Mouse (Mus musculus) C2C12 (cell line): Measurements from ENCODE around the gene Pgp. TPM values are rescaled to one million over a fixed set of nuclear protein-coding genes. Genes with fewer than 3 reads are reported as not detected.

Source experiments
- H3K27me3 ChIP-seq: one replicate; pipeline ENCODE4 v1.6.1; 2011; ENCODE audit not compliant: control insufficient read depth, insufficient read depth, insufficient read length
- H3K36me3 ChIP-seq: one replicate; pipeline ENCODE4 v1.6.1; 2011; ENCODE audit not compliant: control insufficient read depth, insufficient read depth
- H3K4me3 ChIP-seq: one replicate; pipeline ENCODE4 v1.5.1; 2011; ENCODE audit warnings: mild to moderate bottlenecking, control low read depth; ENCODE audit not compliant: poor library complexity, insufficient read depth, severe bottlenecking
- H3K79me2 ChIP-seq: one replicate; pipeline ENCODE4 v1.6.1; 2011; ENCODE audit not compliant: control insufficient read depth, insufficient read depth
- H3K79me3 ChIP-seq: one replicate; pipeline ENCODE4 v1.6.1; 2011; ENCODE audit warnings: low read depth, control low read depth
- H3ac ChIP-seq: one replicate; pipeline ENCODE3; 2011; ENCODE audit warnings: low read depth; ENCODE audit not compliant: control insufficient read depth, insufficient read length
- CEBPB ChIP-seq: IDR thresholded peaks from one replicate; pipeline ENCODE4 v1.6.1; 2011; ENCODE audit warnings: low read depth, mild to moderate bottlenecking, control low read depth, moderate library complexity
- CTCF ChIP-seq: IDR thresholded peaks from one replicate; pipeline ENCODE4 v1.5.1; 2011; ENCODE audit not compliant: control insufficient read depth, insufficient read depth, insufficient read length
- FOSL1 ChIP-seq: IDR thresholded peaks from one replicate; pipeline ENCODE4 v1.8.0; 2011; ENCODE audit warnings: mild to moderate bottlenecking, low read length; ENCODE audit not compliant: poor library complexity, insufficient read depth, severe bottlenecking
- MAX ChIP-seq: IDR thresholded peaks from one replicate; pipeline ENCODE4 v1.6.1; 2011; ENCODE audit warnings: mild to moderate bottlenecking, control low read depth
- MYOD1 ChIP-seq: IDR thresholded peaks from one replicate; pipeline ENCODE4 v1.6.1; 2011; ENCODE audit warnings: low read depth; ENCODE audit not compliant: control insufficient read depth, insufficient read length
- MYOG ChIP-seq: IDR thresholded peaks from one replicate; pipeline ENCODE4 v1.6.1; 2011; ENCODE audit not compliant: control insufficient read depth, insufficient read length; ENCODE audit errors: extremely low read depth
- USF1 ChIP-seq: IDR thresholded peaks from one replicate; pipeline ENCODE4 v1.6.1; 2011; ENCODE audit warnings: low read depth, mild to moderate bottlenecking, control low read depth, moderate library complexity
- polyA plus RNA-seq: library from polyadenylated mRNA; unstranded; fragments of >200 nt; fragmentation: generic; extraction: Trizol; gene quantifications from one replicate; pipeline ENCODE4 v1.2.1, GENCODE M21; 2012; ENCODE audit warnings: missing spikeins

The Pgp gene
- polyA plus RNA-seq, 1 experiment, result 56.7 TPM

- Histone ChIP-seq H3ac (no peak overlapping the region), H3K79me3 (no peaks in the 10 kb centered on the region), H3K27me3 (peaks cover 2% of the 10 kb centered on the region), H3K79me2 (no peaks in the 10 kb centered on the region), H3K36me3 (peaks cover 34% of the 10 kb centered on the region), H3K4me3 (no peak overlapping the region)
- TF ChIP-seq MAX, result no peak
- no peak for TF ChIP-seq FOSL1
These were observed 36.3 kb downstream of the Pgp start for GRCm38 (mm10) chr17:24506332-24507070.

DNA sequence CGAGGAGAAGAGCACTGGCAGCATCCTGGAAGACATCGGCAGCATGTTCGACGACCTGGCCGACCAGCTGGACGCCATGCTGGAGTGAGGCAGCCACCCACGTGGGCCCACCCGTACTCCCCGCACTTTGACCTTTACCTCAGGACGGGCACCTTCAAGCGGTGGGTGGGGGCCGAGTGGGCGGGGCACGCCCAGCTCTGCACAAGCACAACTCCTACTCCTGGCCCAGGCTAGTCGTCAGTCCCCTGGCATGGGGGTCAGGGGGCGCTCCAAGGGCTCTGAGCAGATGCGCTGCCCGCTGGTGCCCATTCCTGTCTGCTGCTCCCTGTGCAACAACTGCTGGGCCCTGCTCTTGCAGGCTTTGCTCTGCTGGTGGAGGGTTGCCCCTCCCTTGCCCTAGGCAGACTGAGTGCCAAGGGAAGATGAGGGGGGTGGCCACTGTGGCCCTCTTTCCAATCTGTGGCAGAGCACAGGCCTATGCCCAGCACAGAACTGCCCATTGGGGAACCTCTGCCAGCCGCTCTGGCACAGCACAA, 37.0 kb downstream of the Pgp start:
- Histone ChIP-seq H3K4me3 (no peak overlapping the region), H3K36me3 (peaks cover 35% of the 10 kb centered on the region), H3K79me2 (no peaks in the 10 kb centered on the region), H3K27me3 (no peaks in the 10 kb centered on the region), H3K79me3 (no peaks in the 10 kb centered on the region), H3ac (no peak overlapping the region)
- TF ChIP-seq CEBPB (no peak), MYOG (no peak), CTCF (no peak), MYOD1 (no peak)

DNA sequence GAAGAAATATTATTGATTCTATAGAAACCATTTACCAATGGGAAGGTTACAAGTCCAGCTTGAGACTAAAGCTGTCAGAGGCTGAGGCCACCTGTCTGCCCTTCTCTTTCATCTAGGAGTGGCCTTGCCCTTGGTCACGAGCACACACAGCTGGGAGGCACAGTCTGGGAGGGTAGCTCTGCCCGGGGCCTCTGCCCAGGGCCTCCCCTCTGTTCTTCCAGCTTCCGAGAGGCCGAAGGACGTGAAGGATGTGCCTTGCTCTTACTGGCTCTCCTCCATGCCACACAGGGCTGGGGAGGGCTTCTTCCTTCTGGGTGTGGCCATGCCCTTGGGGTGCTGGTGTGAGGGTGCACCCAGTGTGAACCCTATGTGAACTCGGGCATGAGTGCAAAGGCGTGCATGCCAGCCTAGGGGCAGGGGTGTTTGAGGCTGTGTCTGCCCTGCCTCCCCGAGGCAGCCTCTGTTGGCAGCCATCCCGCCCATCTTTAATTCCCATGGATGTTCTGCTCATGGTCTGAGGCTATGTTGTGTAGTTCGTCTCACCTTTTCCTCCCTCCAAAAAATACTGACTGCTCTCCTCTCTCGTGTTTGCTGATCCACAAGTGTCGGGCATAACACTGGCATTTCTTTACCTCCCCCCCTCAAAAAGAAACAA, 37.7 kb downstream of the Pgp start:
- H3K79me2 ChIP-seq, result no peaks in the 10 kb centered on the region
- H3K27me3 ChIP-seq, result no peaks in the 10 kb centered on the region
- no peaks in the 10 kb centered on the region for H3K79me3 ChIP-seq
- no peak for TF ChIP-seq USF1
- no peak for TF ChIP-seq CTCF
- TF ChIP-seq MAX, result no peak
- H3K36me3 ChIP-seq, result peaks cover 37% of the 10 kb centered on the region
- H3ac ChIP-seq, result no peak overlapping the region
- H3K4me3 ChIP-seq, result no peak overlapping the region

- no peaks in the 10 kb centered on the region for H3K79me2 ChIP-seq
- H3K4me3 ChIP-seq, result no peak overlapping the region
- TF ChIP-seq CTCF (no peak), MYOG (no peak), MYOD1 (no peak), FOSL1 (no peak), CEBPB (no peak), MAX (no peak), USF1 (no peak)
- H3K79me3 ChIP-seq, result peaks cover 2% of the 10 kb centered on the region
- H3K36me3 ChIP-seq, result peaks cover 64% of the 10 kb centered on the region
- H3ac ChIP-seq, result no peak overlapping the region
- H3K27me3 ChIP-seq, result no peaks in the 10 kb centered on the region
These were observed 43.4 kb downstream of the Pgp start for GRCm38 (mm10) chr17:24513609-24514008.

- H3K27me3 ChIP-seq, result no peaks in the 10 kb centered on the region
- H3K79me2 ChIP-seq, result peaks cover 7% of the 10 kb centered on the region
- H3ac ChIP-seq, result no peak overlapping the region
- no peak overlapping the region for H3K4me3 ChIP-seq
- TF ChIP-seq MYOD1 (no peak), CTCF (no peak), CEBPB (no peak), MYOG (no peak), MAX (no peak), USF1 (no peak), FOSL1 (no peak)
- H3K79me3 ChIP-seq, result peaks cover 6% of the 10 kb centered on the region
- H3K36me3 ChIP-seq, result peaks cover 62% of the 10 kb centered on the region
These were observed 44.4 kb downstream of the Pgp start for GRCm38 (mm10) chr17:24514270-24515257.

DNA sequence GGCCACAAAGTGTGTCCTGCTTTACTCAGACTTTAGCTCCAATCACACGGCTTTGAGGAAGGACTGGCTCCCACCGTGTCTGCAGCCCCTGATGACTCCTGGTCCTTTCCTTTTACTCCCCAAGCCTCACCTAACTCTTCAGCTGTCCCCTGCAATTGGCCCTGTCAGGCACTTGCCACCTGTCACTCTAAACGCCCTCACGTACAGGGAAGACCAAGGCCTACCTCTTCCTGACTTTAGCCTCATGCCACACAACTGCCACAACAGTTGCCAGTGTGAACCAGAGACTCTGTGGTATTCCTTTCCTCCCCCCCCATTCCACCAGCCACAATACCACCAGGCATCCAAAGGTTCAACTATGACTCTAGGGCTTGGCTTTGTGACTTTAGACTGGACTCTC, 50.3 kb downstream of the Pgp start:
- Histone ChIP-seq H3K4me3 (no peak overlapping the region), H3K27me3 (no peaks in the 10 kb centered on the region), H3K36me3 (peaks cover 42% of the 10 kb centered on the region), H3ac (no peak overlapping the region), H3K79me3 (peaks cover 54% of the 10 kb centered on the region), H3K79me2 (peaks cover 66% of the 10 kb centered on the region)
- TF ChIP-seq MAX (no peak), FOSL1 (no peak), CEBPB (no peak), CTCF (no peak), USF1 (no peak), MYOD1 (no peak), MYOG (no peak)

Other genes with a start within 250 kb of the Pgp start
- 13.2 TPM for gene Tedc2, start 249.5 kb upstream of the Pgp start, polyA plus RNA-seq
- 38.1 TPM for gene Ccnf, start 218.9 kb upstream of the Pgp start, polyA plus RNA-seq
- not detected for gene Abca17, start 119.3 kb upstream of the Pgp start, polyA plus RNA-seq
- 0.66 TPM for gene Abca3, start 118.4 kb upstream of the Pgp start, polyA plus RNA-seq
- gene Rnps1, start 55.8 kb upstream of the Pgp start, polyA plus RNA-seq, result 99.0 TPM
- 48.5 TPM for gene Eci1, start 43.8 kb upstream of the Pgp start, polyA plus RNA-seq
- 0.68 TPM for gene Dnase1l2, start 27.3 kb upstream of the Pgp start, polyA plus RNA-seq
- 13.1 TPM for gene E4f1, start 79 bp upstream of the Pgp start, polyA plus RNA-seq
- 0.06 TPM for gene Bricd5, start 3.5 kb downstream of the Pgp start, polyA plus RNA-seq
- 23.1 TPM for gene Mlst8, start 8.7 kb downstream of the Pgp start, polyA plus RNA-seq
- 0.36 TPM for gene Caskin1, start 18.2 kb downstream of the Pgp start, polyA plus RNA-seq
- 142 TPM for gene Traf7, start 57.5 kb downstream of the Pgp start, polyA plus RNA-seq
- 0.42 TPM for gene Rab26, start 63.8 kb downstream of the Pgp start, polyA plus RNA-seq
- gene Pkd1, start 79.4 kb downstream of the Pgp start, polyA plus RNA-seq, result 50.6 TPM
- 33.3 TPM for gene Tsc2, start 162.2 kb downstream of the Pgp start, polyA plus RNA-seq
- 12.6 TPM for gene Nthl1, start 162.3 kb downstream of the Pgp start, polyA plus RNA-seq
- gene Slc9a3r2, start 179.9 kb downstream of the Pgp start, polyA plus RNA-seq, result 10.0 TPM
- gene Npw, start 188.1 kb downstream of the Pgp start, polyA plus RNA-seq, result 0.42 TPM
- gene Zfp598, start 199.3 kb downstream of the Pgp start, polyA plus RNA-seq, result 34.6 TPM
- gene Syngr3, start 219.6 kb downstream of the Pgp start, polyA plus RNA-seq, result 0.61 TPM
- gene Gfer, start 225.8 kb downstream of the Pgp start, polyA plus RNA-seq, result 62.8 TPM
- 0.34 TPM for gene Noxo1, start 225.8 kb downstream of the Pgp start, polyA plus RNA-seq
- gene Tbl3, start 237.3 kb downstream of the Pgp start, polyA plus RNA-seq, result 83.8 TPM
- gene Rnf151, start 247.7 kb downstream of the Pgp start, polyA plus RNA-seq, result 1.8 TPM
- 381 TPM for gene Rps2, start 247.7 kb downstream of the Pgp start, polyA plus RNA-seq